Mouse (Mus musculus) cerebellum, adult 18-20 months (tissue): ENCODE measurements around the gene Ntrk3.

Experiments
- DNase-seq, 2 experiments: peaks; one replicate each; pipeline ENCODE4 v3.0.0; 2021

Ntrk3 gene

GRCm38 (mm10) chr7:78433617-78434144 lies 304.1 kb downstream of the Ntrk3 start:
- DNase-seq, result no peak

DNA sequence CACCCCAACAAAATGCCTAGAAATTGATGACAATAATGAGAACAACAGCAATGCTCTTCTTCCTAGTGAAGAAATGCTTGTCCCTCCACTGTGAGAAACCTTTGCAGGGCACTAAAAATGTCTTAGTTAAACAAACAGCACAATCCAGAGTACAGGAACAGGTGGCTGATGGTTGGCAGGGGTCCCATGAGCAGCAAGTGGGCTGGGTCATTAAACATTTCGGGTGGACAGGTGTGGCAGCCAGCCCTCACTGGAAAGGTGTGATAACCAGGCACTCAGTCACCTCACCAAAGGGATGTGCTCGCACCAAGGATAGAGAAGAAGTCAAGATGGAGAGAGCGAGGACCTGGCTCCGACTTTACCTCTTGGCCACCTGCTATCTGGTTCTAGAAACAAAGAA lies 306.2 kb downstream of the Ntrk3 start:
- DNase-seq, result peak; percentile 47 to 55

DNA sequence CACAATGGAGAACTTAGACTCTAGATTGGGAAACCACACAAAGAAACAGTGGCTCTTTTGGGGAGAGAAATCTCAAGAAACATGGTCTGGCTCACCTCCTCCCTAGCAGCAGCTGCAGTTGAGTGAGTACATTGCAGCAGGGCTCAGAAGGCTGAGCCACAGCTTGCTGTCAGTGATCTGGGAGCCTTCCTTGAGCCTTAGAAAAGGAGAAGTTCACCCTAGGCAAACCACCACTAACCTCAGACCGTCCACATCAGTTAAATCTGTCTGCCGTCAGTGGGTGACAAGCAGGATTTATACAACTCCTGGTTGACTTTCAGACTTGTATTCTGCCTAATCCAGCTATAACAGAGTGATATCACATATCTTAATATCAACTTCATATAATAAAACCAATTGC lies 325.6 kb downstream of the Ntrk3 start:
- no peak for DNase-seq

DNA sequence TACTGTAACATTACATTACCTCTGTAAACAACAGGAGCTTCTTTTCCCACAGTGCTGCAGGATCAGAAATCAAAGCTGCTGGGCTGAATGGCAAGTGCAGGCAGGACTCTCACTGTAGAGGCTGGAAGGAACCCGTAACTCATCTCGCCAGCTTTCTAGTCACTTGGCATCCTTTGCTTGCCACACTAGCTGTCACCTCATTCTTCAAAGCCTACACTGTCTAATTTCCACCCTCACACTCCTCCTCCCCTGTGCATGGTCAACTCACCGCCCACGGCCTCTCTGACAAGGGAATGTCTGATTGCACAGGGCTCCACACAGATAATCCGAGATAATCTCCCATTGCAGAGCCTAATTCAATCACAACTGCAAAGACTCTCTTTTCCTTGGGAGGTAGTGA lies 327.8 kb downstream of the Ntrk3 start:
- no peak for DNase-seq

- DNase-seq, result no peak
Measured at GRCm38 (mm10) chr7:78406641-78407291, 331.0 kb downstream of the Ntrk3 start.

DNA sequence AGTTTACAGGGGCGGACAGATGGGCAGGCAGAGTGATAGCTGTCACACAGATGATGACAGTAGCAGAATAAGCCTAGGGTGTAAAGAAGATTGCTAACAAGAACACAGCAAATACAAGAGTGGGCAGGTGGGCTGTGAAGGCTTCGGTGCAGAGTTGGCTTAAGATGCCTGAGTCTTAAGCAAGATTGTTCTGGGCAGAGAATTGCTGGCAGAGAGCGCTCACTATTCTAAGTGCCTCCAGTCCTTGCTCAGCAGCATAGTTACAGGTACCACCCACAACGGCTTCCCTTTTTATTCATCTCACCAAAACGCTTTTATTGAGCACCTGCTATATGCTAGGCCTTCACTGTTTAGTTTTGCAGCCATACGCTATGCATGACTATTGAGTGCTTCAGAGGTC lies 333.3 kb downstream of the Ntrk3 start:
- DNase-seq, result no peak

DNA sequence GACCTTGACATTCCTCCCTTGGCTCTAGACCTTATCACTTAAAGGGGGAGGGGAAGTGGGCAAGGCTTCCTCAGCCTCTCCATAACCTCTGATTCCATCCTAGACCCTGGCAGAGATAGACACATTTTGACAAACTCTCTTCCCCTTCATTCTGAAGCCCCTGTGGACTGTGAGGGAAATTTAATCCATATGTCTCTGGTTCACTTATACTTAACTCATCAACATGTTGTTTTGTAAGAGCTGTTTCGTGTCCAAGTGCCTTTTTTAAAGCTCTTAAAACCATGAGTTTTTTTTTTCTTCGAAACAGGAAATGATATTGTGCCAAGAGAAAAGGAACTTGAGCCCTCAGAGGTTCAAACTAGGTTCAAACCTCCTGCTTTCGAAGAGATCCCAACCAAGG lies 335.3 kb downstream of the Ntrk3 start:
- no peak for DNase-seq

DNA sequence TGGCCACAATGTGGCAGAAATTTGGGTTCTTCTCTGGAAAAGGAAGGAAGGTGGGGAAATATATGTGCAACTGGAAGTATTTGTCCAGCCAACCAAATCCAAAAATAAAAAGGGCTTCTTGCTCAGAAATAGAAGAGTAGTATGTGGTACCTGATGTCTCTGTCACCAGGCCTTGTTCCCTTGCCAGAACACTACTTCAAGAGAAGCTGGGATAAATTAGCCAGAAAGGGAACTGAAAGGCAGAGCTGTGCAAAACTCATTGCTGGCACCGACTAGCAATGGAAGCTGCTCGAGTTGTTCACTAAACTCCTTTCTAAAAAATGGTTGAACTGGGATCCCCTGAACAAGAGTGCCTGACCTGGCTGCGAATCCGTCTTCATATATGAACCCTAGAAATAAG lies 337.6 kb downstream of the Ntrk3 start:
- peak in 1 of 2 experiments; percentile 29 for DNase-seq

DNA sequence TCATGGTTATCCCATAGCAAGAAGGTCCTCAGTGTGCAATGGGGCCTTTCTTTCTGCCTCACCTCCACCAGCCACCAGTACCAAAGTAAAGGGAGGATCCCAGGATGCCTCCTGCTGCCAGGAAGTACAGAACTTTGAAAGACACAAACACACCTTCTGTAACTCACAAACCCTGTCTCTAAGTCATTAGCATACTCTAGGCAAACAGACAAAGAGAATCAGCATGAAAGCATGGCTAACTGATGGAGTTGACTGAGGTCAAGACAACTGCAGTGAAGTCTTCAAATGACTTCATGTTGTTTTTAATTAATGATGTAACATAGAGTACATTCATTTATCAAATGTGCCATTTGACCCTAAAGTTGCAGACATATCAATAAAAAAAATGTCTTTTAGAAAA lies 339.4 kb downstream of the Ntrk3 start:
- DNase-seq, result no peak

GRCm38 (mm10) chr7:78397215-78397614 lies 340.6 kb downstream of the Ntrk3 start:
- DNase-seq, result no peak

DNA sequence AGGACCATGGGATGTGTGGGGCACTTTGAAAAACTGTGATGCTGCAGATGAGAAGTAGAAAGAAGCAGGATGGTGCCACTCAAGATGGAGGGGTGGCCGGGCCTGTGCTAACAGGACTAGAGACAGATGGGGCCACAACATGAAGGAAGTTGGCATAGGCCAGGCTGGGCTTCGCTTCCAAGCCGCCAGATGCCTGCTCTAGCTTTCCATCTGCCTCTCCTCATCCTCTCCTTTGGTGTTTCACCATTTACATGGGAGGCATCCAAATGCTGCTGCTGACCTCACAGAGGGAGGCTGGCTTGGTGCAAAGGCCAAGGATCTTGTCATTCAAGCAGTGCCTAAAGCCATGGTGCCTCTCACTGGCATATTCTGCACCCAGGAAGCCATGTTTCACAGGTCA lies 347.8 kb downstream of the Ntrk3 start:
- DNase-seq, result peak; percentile 86 to 90

- no peak for DNase-seq
Measured at GRCm38 (mm10) chr7:78388101-78388500, 349.7 kb downstream of the Ntrk3 start.

GRCm38 (mm10) chr7:78385971-78386370 lies 351.8 kb downstream of the Ntrk3 start:
- DNase-seq, result peak; percentile 84 to 90

DNA sequence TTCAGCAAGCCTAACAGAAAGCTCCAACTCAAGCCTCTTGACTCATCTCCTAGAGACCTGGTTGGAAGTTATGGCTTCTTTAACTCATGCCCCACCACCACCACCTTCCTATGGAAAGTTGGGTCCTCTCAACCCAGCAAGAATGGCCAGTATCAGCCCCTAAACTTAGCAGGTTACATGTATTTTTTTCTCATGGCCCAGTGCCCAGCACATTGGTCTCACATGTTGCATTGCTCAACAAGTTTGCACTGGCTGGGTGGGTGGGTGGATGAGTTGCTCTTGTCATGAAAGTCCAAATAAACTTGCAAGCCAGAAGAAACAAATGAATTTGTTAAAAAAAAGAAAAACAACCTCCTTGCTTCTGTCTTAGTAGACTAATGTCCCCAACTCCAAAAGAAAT lies 353.7 kb downstream of the Ntrk3 start:
- no peak for DNase-seq

GRCm38 (mm10) chr7:78382126-78382525 lies 355.7 kb downstream of the Ntrk3 start:
- DNase-seq, result peak; percentile 80 to 88

- peak; percentile 74 to 79 for DNase-seq
Measured at GRCm38 (mm10) chr7:78379784-78380183, 358.0 kb downstream of the Ntrk3 start.

- peak; percentile 69 to 71 for DNase-seq
Measured at GRCm38 (mm10) chr7:78378306-78378705, 359.5 kb downstream of the Ntrk3 start.

DNA sequence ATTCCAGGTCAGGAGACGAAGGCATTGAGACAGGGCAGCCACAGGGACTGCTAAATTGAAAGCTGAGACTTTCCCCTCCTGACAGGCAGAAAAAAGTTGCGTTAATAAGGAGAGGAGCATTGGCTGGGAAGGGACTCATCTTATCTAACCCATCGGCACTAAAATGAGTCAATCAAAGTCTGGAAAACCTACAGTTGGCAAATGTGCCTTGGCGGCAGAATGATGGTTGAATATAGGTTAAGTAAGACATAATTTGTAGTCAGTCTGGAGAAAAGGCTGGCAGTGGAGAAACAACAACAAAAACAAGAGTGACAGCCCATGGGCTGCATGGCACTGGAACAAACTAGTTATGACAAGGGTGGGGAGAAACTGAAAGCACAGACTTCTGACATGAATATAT lies 360.9 kb downstream of the Ntrk3 start:
- DNase-seq, result no peak

DNA sequence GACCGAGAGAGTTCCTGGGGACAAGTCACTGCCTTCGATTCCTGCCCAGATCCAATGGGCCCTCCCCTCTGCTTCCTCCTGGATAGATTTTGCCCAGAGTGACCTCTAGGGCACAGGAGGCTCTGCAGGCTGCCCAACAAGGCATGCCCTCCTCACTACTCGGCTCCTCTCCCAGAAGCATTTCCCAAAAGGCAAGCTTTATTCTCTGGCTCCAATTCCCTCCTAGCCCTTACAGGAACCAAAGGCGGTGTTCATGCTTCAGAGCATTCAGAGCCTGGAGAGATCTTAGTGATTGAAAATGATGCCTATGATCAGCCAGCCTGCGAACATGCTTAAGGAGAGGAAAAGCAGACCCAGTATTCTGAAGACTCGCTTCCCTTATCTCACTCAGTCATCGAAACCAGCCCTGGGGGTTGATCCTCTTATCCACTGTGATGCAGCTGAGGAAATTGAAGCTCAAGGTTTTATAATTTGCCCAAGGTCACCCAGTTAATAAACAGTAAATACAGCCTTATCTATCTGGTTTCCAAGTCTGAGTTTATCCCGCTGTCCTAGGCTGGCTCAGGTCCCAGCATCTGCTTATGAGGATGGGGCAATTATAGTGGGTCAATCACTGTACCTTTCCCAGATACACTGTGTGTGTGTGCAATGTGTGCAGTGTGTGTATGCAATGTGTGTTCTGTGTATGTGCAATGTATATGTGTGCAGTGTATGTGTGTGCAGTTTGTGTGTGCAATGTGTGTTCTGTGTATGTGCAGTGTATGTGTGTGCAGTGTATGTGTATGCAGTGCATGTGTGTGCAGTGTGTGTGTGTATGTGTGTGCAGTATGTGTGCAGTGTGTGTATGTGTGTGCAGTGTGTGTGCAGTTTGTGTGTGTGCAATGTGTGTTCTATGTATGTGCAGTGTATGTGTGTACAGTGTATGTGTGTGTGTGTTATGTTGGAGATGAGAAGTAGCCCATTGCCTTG lies 376.2 kb downstream of the Ntrk3 start:
- peak in 1 of 2 experiments; percentile 24 for DNase-seq

- DNase-seq, result no peak
Measured at GRCm38 (mm10) chr7:78347464-78347863, 390.3 kb downstream of the Ntrk3 start.

- DNase-seq, result no peak
Measured at GRCm38 (mm10) chr7:78333422-78333821, 404.4 kb downstream of the Ntrk3 start.

DNA sequence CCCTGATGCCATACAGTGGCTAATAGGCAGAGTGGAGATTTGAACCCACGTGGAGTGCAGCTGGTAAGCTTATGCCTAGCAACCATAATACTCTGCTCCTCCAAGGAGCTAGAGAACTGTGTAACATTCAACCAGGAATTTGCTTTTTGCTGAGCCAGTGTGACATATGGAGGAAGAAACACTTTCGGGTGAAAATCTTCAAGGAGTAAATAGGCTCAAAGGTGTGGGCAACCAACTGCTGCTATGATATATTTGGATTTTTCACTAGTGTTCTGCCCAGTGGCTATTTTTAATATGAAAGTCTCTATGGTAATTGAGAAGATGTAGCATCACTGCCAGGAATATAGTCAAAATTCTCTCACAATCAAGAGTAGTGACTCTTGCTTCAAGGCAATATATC lies 409.5 kb downstream of the Ntrk3 start:
- no peak for DNase-seq

GRCm38 (mm10) chr7:78326185-78326584 lies 411.6 kb downstream of the Ntrk3 start:
- DNase-seq, result no peak

DNA sequence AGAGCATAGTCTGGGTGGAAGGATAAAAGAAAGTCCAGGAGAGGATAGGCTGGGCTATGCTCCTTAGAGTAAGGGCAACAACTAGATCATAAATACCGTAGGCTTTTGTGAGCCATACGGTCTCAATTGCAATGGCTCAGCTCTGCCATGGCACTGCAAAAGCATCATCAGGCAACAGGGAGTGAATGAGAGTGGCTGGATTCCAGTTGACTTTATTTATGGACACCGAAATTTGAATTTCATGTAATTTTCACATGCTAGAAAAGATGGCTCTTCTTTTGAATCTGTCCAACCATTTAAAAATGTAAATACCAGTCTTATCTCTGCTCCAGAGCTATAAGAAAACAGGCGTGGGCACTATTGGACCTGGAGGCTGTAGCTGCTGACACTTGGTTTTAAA lies 419.2 kb downstream of the Ntrk3 start:
- no peak for DNase-seq
